Mouse (Mus musculus): Measurements from ENCODE around the gene Soat2.

Gene Soat2

DNA sequence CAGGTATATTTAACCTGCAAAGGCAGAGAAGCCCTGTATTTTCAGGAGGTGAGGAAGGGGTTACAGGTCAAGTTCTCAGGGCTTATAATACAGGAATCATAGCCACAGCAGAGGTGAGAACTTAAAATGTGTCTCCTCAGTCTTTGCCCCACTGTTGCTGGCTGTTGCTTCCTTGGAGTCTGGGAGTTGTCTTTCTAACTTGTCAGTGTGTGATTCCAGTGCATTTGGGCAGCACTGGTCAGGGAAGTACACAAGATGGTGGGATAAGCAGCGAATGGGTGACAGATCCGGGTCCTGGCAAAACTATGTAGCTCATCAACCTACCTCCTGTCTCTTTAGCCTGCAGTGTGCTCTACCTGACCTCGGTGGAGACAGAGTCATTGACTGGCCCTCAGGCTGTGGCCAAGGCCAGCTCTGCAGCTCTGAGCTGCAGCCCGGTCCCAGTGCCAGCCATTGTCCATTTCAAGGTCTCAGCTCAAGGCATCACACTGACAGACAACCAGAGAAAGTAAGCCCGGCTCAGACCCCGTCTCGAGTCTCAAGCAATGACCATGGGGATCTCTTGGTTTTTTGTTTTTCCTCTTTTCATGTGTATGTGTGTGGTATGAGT, 35.6 kb upstream of the Soat2 start:
- DNase-seq (ENCODE audit: low read depth), result no peak

DNA sequence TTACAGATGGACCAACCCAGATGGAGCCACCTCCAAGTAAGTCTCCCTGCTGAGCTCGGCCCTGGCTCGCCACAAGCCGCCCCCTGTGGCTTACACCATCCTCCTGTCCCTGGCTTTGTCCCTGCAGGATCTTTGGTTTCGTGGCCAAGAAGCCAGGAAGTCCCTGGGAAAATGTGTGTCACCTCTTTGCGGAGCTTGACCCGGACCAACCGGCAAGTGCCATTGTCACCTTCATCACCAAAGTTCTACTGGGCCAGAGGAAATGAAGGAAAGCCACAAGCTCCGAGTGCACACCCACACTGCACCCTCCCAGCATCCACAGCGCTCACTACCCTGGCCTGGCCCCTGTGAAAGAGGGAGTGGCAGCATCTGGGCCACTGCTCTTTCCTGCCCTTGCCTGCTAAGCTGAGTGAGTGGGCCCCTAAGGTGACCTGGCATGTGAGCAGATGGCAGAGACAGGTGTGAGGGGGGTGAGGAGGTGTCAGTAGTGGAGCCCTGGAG, 34.5 kb upstream of the Soat2 start:
- DNase-seq (ENCODE audit: low read depth), result no peak

- DNase-seq (ENCODE audit: low read depth), result no peak
These were observed 33.4 kb upstream of the Soat2 start for GRCm38 (mm10) chr15:102116753-102117415.

GRCm38 (mm10) chr15:102117461-102118443, 32.6 kb upstream of the Soat2 start:
- DNase-seq (ENCODE audit: low read depth), result no peak

DNA sequence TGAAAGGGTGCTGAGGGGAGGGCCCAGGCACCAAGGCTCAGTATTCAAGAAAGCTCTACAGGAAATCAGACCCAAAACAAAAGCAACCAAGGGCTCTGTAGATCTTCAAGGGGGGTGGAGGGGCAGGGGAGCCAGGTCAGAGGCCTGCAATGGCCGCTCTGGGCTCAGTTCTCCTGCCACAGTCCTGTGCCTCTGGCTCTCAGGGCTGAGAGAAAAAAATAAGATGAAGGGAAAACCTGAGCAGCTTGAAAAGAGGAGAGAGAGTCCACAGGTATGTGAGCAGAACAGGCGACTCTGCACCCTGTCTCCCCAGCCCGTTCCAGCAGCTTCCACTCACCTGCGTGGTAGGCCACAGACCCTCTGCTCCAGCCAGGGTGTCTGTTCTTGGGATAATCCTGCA, 31.7 kb upstream of the Soat2 start:
- no peak for DNase-seq (ENCODE audit: low read depth)

DNA sequence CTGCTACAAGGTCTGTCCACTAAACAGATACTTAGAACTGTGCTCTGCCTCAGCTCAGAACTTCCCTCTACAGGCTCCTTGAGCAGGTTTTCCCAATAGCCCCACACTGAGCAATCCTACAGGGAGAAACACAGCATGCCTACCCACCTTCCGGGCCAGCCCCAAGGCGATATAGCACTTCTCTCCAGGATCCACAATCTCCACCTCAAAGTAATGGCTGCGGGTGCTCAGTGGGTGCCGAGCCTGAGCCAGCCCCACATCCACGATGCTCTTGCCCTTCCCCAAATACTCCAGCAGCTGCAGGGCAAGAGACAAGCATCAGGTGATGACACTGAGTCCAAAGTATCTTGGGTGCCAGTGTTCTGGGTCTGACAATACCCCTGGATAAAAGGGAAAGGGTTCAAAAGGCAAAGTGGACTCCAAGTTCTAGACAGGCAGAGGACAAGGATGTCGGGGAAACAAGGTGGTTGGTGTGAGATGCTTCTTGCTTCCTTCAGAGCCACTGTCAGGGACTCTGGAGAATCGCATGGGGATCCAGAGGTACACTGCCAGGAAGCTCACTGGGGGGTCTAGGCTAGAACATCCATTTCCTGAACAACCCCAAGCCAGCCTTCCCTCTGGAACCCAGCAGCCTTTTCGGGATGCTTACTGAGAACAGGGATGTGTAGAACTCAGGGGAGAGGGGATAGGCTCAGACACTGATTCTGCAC, 31.1 kb upstream of the Soat2 start:
- DNase-seq (ENCODE audit: low read depth), result no peak

DNA sequence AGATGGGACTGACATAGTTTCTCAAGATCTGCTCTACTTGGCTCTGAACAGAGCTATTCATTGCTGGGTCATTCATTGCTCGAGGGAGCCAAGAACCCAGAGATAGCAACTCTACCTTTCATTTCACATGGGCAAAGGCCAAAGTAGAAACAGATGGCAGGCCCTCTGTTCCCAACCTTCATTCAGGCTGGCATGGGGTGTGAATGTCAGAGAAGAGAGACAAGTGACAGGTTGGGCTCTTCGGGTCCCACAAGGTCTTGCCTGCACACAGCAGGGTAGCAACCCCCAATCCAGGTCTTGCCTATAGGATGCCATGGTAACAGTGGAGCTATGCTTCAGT, 30.5 kb upstream of the Soat2 start:
- no peak for DNase-seq (ENCODE audit: low read depth)

DNA sequence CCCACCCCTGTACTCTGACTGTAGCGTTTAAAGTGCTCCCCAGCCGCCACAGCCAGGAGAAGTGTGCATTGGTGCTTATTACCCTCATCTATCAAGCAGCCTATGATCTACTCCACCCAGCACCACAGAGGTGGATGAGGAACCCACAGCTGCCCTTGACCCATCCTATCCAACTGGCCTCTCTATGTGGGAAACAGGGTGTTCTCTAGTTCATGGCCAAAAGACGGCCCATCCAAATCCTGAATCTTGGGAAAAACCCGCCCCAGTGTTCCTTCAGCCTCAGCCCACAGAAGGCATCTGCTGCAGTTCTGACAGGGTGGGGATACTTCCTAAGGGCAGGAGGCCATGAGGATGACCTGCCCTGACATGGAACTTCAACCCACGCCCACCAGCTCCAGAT, 29.8 kb upstream of the Soat2 start:
- DNase-seq (ENCODE audit: low read depth), result no peak

DNA sequence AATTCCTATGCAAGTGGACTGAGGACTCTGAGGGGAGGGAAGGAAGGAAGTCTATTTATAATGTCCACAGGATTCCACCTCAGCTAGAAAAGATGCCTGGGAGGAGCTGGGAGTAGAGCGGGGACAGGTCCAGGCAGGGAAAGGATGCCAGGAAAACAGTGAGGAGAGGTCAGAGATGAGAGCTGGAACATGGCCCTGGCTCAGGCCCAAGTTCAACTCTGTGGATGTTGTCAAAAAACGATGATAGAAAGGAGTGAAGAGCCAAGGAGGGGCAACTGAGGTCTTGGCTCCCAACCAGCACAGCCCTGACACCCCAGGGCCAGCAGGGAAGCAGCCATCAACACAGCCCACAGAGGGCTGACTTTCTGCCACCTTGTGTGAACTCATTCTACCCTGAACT, 24.0 kb upstream of the Soat2 start:
- no peak for DNase-seq (ENCODE audit: low read depth)

DNA sequence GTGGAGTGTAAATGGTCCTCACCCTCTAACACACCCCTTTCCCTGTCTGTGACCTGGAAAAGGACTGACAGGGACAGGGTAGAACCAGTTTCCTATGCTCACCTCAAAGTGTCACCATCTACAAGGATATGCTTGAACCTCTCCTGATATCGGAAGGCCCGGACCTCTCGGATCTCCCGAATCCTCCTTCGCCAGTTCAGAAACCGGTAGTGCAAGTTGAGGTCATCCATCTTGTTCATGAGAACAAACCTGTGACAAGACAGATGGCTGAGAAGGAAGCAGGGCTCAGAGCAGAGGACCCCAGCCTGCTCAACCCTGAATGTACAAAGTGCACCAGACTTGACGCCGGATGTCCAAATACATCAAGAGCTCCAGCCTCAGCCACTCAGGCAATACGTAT, 17.0 kb upstream of the Soat2 start:
- no peak for DNase-seq (ENCODE audit: low read depth)

- DNase-seq (ENCODE audit: low read depth), result no peak
These were observed 15.6 kb upstream of the Soat2 start for GRCm38 (mm10) chr15:102134709-102135108.

GRCm38 (mm10) chr15:102135522-102136128, 14.7 kb upstream of the Soat2 start:
- DNase-seq (ENCODE audit: low read depth), result no peak

GRCm38 (mm10) chr15:102136129-102136758, 14.1 kb upstream of the Soat2 start, which contains the start of gene Spryd3:
Gene Spryd3 (minus strand): TSS chr15:102136234.
- peak; percentile 94 for DNase-seq (ENCODE audit: low read depth)

DNA sequence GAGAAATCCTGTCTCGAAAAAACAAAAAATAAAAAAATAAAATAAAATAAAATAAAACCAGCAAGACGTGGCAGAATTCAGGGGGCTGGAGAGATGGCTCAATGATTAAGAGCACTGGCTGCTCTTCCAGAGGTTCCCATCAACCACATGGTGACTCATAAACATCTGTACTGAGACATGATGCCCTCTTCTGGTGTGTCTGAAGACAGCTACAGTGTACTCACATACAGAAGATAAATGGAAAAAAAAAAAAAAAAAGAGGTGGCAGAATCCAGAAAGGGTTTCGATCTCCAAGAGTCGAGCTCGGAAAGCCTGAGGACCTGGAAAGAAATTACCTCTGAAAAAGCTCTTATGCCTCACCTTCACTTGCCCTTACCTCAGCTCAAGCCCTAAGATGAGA, 9.2 kb upstream of the Soat2 start:
- no peak for DNase-seq (ENCODE audit: low read depth)

GRCm38 (mm10) chr15:102142914-102143912, 7.1 kb upstream of the Soat2 start:
- DNase-seq (ENCODE audit: low read depth), result no peak

DNA sequence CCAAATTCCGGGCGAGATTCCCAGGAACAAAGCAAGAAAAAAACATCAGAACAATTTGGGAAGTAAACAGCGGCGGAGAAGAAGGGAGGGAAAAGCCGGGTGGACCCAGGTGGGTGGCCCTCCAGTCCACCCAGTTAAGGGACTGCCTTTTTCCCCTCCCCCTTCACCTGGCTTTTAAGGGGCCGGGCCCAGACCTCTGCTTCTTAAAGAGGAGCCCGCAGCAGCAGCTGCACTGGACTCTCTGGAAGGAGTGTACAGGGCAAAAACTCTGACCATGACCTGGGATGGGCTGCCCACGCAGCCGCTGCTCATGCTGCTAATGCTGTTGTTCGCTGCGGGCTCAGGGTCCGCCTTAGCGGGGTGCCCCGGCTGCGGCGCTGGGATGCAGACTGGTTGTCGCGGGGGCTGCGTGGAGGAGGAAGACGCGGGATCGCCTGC, 6.0 kb upstream of the Soat2 start, which contains the start of gene Igfbp6:
Gene Igfbp6 (plus strand): TSS at position 89 of the 438 bp plus-strand sequence.
- no peak for DNase-seq (ENCODE audit: low read depth)

DNA sequence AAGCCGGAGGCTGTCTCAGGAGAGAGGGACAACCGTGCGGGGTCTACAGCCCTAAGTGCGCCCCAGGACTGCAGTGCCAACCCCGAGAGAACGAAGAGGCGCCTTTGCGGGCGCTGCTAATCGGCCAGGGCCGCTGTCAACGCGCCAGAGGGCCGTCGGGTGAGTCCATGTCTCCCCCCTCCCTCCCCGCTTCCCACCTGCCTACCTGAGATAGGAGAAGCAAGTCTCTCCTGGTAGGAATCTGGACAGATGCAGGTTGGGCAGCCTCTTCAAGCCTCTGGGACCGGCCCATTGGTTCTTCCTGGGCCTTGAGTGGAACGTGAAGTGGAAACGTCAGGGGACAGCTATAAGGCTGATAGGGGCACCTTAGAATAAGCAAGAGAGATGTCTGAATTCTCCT, 5.6 kb upstream of the Soat2 start:
- no peak for DNase-seq (ENCODE audit: low read depth)

DNA sequence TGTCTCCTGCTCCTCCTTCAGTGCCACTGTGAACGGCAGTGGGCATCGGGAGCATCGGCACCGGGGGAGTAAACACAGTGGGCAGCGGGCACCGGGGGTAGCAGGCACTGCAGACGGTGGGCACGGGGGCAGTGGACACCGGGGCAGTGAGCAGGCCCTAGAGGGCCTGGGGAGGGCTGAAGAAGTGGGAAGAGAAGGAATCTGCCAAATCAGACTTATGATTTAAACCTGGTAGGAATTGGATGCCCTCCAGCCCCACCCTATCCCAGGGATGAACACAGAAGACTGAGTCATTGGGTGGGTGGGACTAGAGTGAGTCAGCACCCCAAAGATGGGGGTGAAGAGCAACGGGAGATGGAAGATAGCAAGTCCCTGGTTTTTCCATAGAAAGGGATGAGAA, 5.0 kb upstream of the Soat2 start:
- DNase-seq (ENCODE audit: low read depth), result no peak

DNA sequence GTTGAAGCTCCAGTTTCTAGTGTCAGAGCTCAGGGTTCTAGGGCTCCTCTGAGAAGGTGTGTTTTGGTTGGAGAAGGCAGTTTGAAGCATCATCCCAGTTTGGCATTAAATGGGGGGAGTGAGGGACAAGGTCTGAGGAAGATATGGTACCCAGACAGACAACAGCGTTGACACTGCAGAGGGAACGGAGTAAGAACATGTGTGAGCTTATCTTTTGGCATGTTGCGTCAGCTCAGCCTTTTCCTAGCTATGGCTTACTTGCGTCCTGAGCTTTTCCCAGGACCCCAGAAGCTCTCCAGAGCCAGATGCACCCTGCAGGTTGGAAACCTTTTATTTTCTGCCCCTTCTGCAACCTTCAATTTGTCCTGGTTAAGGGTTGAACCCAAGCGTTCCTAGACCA, 4.2 kb upstream of the Soat2 start:
- DNase-seq (ENCODE audit: low read depth), result no peak

GRCm38 (mm10) chr15:102146882-102147281, 3.4 kb upstream of the Soat2 start:
- DNase-seq (ENCODE audit: low read depth), result peak; percentile 58
